Mouse (Mus musculus) layer of hippocampus, adult 8-10 months (tissue): Measurements from ENCODE around the gene Hpn. TPM values are rescaled to one million over a fixed set of nuclear protein-coding genes. Genes with fewer than 3 reads are reported as not detected.

Experiments used
- DNase-seq, 2 experiments: peaks; one replicate each; pipeline ENCODE4 v3.0.0; 2022; ENCODE audit warnings: low spot score in 2 of 2
- total RNA-seq, 4 experiments: library from RNA; stranded (reverse); gene quantifications; 2 replicates each; pipeline ENCODE4 v1.2.4; 2022

Gene Hpn
- total RNA-seq: 1 to 10 TPM; 4.8 to 9.5 (median 5.4) TPM

DNA sequence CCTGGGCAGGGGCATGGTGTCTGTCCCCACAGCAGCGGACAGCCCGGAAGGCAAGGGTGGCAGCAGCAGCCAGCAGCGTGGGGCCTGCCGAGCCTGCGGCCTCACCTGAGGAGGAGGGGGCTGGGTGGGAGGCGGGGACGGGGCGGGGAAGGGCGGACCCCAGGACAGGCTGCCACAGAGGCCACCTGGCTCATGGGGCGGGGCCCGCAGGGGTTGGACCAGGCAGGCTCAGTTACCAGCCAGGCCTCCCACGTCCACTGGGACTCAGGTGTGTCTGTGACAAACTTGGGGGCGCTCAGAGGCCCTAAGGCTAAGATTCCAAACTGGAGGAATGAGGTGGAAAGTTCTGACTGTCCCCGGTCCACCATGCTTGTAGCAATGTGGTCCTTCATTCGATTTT, at the start of gene Hpn:
Gene Hpn, minus strand, starts transcription at position 109 of the 400 bp plus-strand sequence.
- DNase-seq: no peak

DNA sequence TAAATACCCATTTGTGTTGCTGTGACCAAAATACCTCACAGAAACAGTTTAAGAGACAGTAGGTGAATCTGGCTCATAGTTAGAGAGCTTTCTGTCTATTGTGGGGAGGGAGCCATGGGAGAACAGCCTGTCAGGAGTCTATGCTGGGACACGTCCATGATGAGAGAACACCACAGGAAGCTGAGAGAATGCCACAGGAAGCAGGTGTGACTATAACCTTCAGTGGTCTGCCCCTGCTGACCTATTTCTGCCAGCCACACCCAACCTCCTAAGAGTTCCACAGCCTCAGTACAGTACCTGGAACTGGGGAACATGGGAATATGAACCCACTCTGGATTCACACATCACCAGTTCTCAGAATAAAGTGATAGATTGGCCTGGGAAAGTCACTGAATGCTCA, 49.7 kb upstream of the Hpn start:
- DNase-seq: no peak

DNA sequence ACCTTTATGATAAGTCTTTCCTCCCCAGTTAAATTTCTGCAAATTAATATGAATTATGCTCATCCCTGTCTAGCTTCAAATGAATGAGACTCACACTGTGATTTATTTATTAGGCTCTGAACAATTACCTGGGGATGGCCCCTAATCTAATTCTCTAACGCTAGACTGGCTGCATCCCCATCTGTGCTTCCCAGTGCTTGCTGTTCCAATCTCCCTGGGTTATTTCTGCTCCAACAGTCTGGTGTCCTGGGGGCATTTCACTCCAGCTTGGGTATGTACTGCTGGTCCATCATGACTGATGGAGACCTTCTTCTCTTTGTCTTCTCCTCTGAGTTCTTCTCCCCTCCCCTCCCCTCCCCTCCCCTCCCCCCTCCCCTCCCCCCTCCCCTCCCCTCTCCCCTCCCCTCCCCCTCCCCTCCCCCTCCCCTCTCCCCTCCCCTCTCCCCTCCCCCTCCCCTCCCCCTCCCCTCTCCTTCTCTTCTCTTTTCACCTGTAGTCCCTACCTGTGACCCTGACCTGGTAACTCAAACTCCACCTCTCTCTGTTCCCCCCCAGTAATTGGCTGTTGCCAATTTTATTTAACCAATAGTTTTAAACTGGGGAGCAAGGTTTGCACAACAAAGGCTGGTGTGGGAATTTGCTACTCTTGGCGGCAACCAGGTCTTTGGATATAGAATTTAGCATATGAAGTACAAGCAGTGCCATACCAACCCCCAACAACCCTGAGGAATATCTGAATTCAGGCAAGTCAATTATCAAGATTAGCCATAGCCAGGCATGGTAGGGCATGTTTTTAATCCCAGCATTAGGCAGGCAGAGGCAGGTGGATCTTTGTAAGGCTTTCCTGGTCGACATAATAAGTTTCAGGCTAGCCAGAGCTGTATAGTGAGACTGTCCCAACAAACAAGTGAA, 48.8 kb upstream of the Hpn start:
- no peak for DNase-seq

DNA sequence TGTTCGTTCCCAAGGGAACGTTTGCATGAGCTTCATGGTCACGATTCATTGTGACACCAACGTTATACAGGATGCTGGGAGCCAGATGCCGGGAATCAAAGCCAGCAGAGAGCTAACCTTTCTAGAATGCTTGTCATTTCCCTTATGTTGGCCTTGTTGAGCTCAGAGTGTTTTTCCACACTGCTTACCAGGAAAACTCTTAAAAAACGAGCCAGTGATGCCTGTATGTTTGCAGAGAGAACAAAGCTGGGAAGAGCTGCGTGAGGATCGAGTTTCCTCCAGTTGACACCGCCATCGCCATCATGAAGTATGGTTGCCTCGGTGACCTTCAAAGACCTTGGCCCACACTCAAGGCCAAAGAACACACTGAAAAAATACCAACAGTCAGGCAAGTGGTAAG, 47.2 kb upstream of the Hpn start:
- no peak for DNase-seq

DNA sequence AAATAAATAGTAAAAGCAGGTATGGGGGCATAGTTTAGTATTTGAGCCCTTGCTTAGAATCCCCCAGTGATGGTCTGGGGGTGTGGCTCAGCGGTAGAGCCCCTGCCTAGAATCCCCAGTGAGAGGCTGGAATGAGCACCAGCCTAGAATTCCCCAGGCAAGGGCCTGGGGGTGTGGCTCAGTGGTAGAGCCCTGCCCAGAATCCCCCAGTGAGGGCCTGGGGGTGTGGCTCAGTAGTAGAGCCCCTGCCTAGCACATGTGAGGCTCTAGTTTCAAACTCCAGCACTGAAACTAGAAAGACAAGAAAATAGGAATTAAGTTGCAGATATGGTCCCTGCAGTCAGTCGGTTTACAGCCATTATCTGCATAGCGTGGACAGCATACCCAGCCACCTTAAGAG, 46.7 kb upstream of the Hpn start:
- DNase-seq: no peak

DNA sequence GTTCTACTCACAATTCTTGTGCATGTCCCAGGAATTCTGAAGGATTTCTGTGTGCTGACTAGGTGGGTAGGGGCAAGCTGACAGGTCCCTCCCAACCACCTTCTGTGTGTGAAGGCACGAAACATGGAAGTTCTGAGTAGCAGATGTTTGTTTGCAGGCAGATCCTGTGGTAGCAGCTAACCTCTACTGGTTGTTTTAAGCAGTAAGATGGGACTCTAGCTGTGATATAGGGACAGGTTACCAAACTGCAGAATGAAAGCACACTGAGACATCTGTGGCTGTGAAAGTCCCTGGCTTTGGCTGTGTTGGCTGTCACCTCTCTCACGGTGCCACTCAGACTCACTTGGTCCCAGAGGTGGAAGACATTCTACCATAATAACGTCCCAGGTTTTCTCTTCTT, 46.2 kb upstream of the Hpn start:
- no peak for DNase-seq

DNA sequence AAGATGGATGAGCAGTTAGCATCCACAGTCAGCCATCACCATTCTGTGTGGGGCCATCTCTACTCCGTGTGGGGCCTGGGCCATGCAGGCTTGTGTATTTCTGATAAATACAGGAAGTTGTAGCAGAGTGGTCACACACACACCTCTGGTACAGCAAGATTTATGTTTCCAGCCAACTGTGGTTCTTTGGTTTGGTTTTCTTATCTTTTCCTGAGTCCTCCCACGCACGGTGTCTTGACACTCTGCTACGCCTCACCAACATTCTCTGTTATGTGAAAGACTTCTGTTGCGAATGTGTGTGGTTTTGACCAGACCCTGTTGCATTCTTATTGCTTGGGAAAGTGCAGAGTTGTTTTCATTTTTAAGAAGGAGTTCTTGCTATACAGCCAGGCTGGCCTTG, 45.7 kb upstream of the Hpn start:
- DNase-seq: no peak

DNA sequence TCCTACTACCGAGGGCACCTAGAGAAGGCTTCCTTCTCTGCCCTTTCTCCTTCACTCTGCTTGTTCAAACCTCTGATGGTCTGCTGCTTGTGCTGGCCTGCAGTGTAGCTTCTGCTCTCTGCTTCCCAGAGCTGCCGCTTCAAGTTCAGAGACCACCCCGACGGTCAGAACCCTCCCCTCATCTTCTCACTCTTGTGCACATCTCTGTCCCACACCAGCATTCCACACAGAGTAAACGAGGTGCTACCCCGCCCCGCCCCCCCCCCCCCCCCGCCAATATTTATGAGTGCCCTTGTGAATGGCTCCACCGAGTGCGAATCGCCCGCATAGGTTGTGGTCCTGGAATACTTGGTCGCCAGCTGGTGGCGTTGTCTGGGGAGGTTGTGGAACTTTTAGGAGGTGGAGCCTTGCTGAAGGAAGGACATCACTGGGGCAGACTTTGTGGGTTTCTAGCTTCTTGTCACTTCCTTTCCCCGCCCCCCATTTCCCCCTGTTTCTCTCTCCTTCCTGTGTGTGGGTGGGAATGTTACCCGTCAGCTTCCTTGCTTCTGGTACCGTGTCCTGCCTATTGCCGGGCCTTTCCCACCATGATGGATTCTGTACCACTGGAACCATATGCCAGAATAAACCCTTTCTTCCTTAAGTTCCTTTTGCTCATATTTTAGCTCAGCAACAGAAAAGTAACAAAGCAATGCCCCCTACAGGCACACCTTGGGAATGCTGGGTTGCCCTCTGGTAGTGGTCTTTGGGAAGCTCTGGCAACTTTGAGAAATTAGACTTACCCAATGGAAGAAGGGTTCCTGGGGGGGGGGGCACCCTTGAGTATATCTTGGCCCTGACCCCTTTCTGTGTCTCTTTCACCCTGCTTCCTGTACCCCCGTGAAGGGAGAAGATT, 41.2 kb upstream of the Hpn start:
- DNase-seq: no peak

DNA sequence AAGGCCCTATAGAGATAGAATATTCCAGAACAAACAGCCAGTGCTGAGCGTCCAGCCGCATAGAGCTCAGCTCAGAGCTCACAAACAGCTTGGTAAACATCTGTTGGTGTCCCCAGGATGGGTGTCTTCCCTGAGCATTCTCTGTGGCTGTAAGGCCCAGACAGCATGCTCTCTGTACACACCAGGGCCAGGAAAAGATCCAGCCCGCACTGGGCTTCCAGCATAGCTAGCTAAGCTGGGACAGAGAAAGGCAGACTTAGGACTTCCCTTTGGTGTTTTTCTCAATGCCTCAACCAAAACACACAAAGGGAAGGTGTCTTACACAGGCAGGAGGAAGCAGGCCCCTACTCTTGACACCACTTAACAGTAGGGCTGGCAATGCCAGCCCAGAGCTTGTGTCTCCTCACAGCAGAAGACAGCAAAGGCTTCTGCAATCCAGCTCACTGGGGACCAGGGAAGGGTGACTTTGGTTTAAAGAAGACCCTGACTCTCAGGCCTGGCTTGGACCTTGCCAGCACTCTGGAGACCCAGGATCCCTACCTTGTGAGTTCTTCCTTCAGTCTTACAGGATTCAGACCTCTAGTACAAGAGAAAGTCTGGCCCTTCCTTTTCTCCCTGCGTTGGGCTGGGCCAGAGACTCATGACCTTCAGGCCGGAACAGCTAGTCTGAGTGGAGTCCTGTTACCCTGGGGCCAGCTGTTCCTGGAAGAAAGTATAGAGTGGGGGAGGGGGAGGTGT, 40.4 kb upstream of the Hpn start, which contains the start of gene Gramd1a:
Gene Gramd1a, minus strand, starts transcription at position 601 of the 738 bp plus-strand sequence.
- DNase-seq: no peak

DNA sequence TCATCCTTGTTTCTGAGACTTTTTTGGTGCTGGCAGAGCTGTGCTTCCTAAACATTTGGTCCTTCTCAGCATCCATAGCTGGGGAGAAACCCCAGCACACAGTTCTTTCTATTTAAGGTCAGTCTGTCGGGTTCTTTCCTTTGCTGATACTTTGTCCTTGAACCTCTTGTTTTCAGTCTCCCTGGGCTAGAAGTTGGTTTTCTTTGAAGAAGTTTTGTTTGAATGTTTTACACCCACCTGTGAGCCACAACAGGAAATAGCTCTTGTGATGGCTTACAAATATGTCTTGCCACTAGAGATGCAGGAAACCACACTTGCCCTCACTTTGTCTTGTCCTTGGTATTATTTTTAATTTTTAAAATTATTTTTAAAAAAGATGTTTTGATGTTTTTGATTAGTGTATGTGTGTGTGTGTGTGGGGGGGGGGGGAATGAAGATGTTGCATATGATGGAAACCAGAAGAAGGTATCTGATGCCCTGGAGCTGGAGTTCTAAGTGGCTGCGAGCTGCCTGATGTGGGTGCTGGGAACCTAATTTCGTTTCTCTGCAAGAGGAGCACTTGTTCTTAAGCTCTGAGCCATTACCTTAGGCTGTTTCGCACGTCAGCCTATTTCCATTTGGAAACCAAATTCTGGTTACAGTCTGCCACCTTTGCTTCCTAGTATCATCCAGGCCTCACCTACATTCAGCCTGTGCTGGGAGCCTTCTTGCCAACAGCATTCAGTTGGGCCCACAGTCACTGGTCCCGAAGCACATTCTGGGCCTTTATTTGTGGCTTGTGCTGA, 38.6 kb upstream of the Hpn start:
- DNase-seq: no peak

DNA sequence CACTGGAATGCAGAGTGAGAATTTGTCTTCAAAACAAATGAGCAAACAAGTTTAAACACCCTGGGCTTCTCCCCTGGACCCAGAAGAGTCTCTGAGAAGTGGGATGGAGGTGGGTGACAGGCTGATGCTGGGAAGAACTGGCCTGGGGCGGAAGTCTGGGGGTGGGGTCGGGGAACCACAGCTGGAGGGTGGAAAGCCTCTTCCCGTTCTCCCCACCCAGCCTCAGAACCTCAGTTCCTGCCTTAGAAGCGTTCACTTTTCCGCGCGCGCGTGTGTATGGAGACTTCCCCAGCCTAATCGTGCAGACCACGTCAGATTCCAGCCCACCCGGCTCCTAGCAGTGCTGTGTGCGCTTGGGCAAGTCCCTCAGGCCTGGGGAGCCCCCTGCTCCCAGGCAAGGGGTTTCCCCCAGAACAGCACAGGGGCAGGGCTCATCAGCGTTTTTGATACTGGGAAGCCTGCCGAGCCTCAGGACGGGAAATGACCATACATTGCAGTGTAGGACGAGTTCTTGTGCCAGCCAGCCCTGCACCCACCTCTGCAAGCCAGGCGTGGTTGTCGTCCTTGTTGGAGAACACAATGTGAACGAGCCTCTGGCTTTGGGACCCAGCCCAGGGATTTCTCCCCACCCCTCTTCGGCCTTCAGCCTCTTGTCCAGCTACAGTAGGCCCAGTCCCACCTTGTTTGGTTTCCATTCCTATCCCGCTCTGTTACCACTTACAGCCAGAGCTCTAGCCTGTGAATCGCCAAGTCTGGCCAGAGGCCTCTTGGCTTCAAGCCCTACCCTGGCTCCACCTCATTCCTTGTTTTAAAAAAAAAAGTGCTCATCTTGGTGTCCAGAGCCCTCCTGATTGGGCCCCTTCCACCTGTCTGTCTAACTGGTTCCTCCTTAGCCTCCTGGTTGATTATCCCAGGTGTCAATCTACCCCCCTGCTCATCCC, 36.5 kb upstream of the Hpn start:
- DNase-seq: no peak

DNA sequence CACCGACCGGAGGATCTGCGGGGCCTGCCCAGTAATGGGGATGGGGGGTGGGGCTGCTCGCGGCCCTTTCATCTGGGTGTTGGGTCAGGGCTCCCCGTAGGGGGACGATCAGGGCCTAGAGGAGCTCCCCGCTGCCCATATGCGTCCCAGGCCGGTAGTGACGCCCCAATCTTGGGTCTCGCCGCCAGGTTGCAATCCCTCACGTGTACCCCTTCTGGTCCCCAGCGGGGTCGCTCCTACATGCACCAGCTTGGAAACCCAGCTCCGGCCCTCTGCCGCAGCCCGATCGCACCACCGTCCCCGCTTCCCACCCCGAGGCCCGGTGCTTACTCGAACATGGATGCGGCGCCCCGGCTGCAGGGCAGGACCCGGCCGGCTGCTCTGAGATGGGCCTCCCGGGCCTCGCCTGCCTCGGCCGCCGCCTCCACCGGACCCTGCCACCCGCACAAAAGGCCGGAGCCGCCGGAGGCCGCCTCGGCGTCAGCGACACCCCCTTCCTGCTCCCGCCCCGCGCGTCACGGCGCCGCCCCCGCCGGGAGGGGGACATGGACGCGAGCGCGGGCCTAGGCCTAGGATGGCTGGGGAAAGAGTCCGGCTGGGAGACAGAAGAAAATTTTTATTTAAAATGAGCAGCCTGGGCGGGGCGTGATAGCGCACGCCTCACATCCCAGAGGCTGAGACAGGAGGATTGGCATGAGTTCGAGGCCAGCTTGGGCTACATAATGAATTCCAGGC, 35.6 kb upstream of the Hpn start:
- peak; percentile 77 to 80 for DNase-seq

DNA sequence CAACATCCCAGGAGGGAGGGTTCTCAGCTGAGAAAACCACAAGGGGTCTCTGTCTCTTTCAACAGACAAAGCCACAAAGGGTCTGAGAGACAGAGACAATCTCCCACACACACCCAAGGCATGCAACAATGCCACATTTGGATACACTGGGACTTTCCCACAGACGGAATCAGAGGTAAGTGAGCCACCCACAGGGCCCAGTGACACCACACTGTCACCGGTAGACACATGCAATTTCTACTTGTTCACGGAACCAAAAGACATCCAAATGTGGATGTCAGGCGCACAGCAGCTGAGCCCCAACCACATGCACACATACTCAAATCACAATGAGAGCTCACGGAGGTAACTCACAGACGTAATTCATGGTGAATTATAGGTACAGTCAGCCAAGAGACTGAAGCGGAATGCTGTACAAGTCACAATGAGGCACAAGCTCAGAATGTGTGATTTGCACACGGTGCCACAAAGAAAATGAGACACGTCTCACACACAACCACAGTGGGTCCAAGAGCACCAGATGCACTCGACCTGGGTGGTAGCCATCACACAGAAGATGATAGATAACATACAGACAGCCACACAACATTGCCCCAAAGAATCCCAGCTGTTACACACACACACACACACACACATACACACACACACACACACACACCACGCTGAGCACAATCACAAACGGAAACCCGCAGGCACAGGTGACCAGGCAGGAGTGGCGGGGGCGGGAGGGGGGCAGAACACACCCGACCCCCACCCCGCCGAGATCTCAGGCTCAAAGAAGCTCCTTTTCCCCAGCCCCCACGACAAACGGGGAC, 34.9 kb upstream of the Hpn start:
- DNase-seq: no peak

DNA sequence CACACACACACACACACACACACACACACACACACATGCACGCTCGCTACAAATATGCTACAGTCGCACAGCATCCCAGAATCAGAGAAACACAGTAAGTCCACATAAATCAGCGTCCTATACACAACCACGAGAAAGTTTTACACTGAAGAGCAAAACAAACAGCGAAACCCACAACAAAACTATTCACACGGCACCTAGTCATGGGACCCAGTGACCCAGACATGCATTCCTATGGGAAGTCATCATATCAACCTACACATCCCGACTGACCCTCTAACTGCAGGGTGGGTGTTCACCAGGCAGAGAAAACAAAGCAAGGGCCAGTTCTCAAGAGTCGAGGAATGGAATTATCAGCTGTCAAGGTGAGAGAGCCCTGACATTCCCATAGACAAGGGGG, 34.2 kb upstream of the Hpn start:
- no peak for DNase-seq

DNA sequence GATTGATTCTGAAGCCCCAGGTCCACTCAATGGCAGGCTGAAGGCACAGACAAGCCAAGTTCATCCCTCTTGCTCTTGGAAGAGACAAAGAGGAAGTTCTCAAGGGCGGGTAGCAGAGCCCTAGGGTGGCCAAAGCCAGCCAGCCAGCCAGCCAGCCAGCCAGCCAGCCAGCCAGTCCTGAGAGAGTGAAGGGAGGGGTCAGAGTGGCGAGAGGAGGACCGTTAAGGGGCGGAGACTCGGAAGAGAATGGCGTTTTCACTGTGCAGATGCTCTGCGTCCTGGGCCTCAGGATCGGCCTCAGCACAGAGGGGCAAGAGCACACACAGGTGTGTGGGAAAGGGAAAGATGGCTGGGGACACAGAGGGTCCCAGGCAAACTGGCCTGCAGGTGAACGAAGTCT, 33.7 kb upstream of the Hpn start:
- DNase-seq: no peak

DNA sequence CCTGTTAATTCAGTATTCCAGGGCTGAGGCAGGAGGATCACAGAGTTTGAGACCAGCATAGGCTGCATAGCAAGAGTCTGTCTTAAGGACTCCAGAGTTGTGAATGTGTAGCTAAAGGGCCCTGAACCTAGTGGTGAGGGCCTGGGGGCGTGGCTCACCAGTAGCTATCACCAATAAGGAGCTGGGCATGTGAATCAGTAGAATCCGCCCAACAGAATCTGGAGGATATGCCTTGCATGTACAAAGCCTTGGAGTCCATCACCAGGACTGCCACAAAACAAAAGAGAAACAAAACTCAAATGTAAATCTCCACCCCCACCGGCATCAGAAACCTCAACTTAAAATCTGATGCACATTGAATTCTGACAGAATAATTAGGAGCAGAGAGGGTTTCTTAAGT, 33.0 kb upstream of the Hpn start:
- DNase-seq: no peak

DNA sequence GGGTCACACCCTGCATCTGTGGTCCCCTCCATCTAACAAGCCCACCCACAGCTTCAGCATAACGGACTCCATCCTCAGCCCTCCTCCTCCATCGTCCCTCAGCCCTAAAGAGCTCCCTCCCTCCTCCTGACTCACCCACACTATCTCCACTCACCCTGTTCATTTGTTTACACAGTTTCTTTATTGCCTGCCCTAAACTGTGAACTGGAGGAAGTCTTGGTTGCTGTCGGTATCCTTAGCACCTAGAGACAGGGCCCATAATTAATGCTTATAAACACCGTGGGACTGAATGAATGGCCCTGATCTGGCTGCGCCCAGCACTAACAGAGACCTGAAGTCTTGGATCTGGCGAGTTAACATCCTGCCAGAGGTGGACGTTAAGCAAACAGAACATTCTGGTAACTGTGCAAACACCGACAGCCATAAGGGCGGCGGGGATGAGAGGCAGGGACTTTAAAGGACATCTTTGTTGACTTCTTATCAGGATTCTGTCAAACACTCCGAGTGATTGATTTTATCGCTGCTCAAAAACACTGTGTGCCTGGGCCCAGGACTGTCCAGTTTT, 30.6 kb upstream of the Hpn start:
- no peak for DNase-seq

DNA sequence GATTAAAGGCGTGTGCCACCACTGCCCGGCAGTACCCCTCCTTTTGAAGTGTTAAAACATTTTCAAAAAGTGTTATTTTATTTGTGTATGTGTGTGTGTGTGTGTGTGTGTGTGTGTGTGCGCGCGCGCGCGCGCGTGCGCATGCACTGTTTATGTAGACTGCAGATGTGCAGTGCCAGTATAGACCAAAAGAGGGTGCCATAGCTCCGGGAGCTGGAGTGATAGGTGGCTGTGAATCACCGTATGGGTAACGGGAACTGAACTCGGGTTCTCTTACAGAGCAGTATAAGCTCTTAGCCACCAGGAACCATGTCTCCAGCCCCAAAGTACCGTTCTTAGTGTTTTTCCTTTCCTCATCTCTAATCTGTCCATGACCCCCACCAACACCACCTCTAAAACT, 29.8 kb upstream of the Hpn start:
- DNase-seq: no peak
